Mouse (Mus musculus) frontal cortex, postnatal 10 days (tissue): ENCODE results near the gene Ryr2.
"Not testable (repeated sequence)": the region's sequence is repeated elsewhere in the genome, so short reads cannot be mapped to it uniquely, and the experiment has no call there.

Experiments
- DNase-seq, 2 experiments: peaks; one replicate each; pipeline ENCODE4 v3.0.0; 2022; ENCODE audit warnings: low spot score in 2 of 2, mixed read lengths in 1 of 2

Ryr2 gene

DNA sequence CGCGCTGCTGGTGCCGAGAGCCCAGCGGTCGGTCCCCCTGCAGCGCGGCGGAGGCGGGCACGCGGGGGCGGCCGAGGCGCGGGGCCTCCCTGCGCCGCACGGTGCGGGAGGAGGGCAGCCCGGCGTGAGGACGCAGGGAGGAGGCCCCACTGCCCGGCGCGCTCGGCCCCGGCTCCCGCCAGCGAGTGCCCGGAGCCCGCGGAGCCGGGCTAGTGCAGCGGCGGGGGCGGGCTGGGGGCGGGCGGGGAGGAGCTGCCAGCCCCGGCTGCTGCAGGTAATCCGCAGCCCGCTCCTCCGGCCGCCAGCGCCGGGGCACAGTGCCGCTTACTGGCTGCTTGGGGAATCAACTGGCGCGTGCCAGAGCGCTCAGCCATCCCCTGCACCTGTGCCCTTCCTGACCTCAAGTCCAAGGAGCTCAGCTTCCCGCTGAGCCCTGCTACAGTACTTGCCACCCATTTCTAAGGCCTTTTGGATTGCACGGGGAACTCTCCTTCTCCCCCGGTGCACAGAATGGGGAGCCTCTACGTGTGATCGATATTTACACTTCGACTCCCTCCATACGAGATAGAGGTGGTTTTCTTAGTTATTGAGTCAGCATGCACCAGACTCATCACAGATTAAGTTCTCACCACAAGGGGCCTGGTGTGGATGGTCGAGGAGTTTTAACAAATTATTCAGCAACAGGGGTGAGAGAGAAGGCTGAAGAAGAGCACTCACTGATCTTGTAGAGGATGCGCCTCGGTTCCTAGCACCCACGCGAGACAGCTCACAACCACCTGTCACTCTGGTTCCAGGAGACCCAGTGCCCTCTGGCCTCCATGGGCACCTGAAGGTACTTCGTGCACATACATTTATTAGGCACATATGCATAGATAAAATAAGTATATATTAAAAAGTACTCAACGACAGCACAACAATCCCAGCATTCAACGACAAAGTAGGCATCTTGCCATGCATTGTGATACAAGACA is at the start of gene Ryr2:
Gene Ryr2, minus strand, starts transcription at position 284 of the 971 bp plus-strand sequence.
- DNase-seq: peak; percentile 43 to 74

- no peak for DNase-seq
Observed at GRCm38 (mm10) chr13:12153922-12154321, 47.2 kb upstream of the Ryr2 start.

- no peak for DNase-seq
Observed at GRCm38 (mm10) chr13:12146918-12147507, 40.3 kb upstream of the Ryr2 start.

DNA sequence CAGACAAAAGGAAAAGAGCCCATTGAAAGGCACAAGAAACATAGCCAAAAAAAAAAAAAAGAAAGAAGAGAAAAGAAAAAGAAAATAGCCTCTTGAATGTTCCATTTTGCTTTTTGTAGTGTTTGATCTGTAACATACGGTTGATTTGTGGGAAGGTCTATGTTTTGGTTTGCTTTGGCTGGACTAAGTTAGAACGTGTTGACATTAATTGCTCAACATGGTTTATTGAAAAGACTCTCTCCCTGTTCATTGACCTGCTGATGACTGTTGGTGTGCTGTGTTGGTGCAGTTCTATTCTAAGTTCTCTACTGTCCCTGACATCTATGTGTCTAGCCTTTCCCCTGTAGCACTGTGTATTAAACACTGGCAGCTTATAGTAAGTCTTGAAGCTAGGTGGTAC is 39.7 kb upstream of the Ryr2 start:
- no peak for DNase-seq

DNA sequence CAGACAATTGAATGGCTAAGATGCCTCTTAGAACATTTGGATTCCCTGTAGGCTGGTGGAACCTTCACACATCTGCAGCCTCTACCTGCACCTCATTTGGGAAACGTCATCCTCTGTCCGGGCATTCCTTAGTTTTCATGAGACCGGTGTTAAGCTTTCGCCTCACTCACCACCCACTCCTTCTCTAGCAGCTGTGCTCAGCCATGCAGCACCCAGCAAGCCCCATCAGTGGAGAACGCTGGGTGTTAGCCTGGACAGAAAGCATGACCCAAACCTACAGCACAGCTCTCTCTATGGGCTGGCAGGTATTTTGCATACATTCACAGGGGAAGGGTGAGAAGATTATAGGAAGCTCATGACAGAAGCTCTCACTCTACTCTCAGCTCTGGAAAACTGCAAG is 36.6 kb upstream of the Ryr2 start:
- no peak for DNase-seq

- DNase-seq: not testable (repeated sequence)
Observed at GRCm38 (mm10) chr13:12136461-12136860, 29.7 kb upstream of the Ryr2 start.

- DNase-seq: no peak
Observed at GRCm38 (mm10) chr13:12133549-12133948, 26.8 kb upstream of the Ryr2 start.

DNA sequence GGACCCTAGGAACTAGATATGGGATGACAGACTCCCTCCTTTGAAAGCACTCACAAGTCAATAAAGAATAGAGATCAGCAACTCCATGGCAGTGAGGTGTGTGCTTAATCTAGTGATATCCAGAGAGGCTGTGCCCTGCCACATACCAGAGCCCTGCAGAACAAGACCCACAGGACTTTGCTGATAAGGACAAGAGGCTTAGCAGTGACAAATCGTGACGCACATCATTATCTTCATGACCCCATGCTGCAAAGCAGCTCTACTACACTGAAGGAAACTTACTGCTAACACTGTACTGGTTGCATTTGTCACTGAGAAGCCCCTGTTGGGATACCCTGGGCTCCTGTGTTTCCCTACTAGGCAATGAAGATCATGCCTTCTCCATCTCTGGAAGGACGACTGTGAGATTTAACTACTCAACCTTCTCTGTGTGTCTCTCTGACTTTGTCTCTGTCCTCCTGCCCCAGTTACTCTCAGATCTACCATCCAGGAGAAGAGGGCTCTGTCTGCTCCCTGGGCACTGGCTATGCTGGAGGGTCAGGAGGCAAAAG is 25.5 kb upstream of the Ryr2 start:
- no peak for DNase-seq

DNA sequence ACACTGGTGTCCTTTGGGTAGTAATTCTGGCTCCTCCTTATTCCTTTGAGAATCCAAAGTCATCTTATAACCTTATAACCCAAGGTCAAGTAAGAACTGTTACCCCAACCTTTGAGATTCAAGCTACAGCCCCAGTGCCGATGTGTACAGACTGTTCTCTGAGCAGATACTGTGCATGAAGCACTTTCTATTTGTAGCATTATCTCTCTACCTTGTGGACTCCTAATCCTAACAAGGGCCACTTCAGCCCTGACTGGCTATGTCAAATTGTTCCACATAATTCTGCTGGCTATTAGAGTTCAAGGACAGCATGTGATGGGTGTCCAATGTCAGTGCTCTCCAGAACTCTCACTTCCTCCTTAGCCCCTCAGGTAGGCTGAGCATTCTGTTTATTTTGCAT is 22.4 kb upstream of the Ryr2 start:
- no peak for DNase-seq

GRCm38 (mm10) chr13:12126099-12126498 is 19.4 kb upstream of the Ryr2 start:
- DNase-seq: no peak

DNA sequence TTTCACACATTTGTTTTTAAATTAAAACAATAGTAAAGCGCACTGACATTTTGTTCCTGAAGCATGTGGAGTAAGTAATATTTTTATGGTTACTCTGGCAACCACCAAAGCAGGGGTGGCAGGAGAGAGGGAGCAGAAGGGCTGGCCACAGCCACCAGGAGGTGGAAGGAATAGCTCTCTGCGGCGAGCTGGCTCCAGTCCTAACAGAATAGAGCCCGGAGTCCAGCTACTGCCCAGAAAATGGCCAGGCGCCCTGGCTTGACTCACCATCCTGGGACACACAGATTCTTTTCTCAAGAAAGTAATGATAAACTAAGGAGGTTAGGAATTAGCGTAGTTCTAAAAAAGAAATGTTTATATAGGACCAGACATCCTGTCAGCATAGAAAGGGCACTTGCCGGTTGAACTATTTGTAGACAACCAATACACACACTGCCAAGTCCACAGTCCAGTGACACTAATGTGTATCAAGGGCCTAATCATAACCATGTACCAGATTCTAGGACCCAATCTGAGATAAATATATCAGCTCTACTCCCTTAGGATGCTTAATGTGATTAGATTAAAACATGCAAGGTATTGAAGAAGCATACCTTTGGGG is 18.3 kb upstream of the Ryr2 start:
- no peak for DNase-seq

DNA sequence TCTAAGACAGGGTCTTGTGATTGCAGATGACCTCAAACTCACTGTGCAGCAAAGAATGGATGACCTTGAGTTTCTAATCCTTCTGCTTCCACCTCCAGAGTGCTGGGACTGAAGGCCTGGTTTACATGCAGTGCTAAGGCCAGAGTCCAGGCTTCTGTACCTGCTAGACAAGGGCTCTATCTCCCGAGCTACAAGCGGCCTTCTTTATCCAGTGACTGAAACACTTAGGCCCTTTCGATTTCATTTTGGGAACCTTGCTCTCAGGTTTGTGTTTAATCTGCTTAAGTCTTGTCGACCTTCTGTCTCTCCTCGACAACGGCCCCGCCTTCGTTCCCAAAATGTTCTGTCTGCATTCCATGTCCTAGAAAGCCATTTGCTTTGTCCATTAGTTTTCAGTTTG is 8.8 kb upstream of the Ryr2 start:
- no peak for DNase-seq

DNA sequence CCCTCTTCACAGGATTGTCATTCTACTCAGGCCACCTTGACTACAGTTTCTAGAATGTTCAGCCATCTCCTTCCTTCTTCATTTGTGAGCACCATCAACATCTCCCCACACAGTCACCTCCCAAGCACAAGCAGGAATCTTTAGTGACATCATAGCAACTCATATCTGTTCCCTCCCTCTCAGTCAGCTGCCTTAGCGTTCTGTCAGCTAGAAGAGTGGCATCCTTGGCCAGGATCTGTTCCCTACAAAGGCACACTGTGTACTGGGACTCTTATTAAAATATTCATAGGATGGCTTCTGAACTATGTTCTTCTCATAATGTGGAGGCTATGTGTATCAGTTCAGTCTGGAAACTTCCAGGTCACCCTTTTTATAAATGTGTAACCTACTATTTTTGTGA is 8.1 kb upstream of the Ryr2 start:
- DNase-seq: no peak

- no peak for DNase-seq
Observed at GRCm38 (mm10) chr13:12108955-12109354, 2.2 kb upstream of the Ryr2 start.

GRCm38 (mm10) chr13:12105830-12106628 is 716 bp downstream of the Ryr2 start:
- peak; percentile 46 to 54 for DNase-seq

DNA sequence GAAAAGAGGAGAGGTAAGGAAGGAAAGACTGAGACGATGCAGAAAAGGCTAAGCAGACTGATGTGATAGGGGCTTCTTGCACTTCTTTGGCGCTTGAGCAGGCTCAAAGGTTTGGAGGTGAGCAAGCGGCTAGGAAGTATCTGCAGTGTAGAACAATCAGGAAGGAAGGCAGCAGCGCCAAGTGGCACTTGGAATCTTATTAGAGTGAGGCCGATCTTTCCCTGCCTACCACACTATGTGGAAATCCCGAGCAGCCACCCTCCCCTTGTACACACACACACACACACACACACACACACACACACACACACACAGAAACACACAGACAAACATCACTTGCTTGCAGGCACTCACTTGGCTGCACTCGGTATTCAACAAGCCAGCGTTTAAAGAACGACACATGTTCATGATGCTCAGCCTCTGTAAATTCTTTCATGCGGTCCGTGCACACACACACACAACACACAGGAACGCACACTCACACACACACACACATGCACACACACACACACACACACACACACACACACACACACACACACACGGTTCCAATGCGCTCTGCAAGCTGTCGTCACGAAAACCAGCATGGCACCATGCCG is 1.4 kb downstream of the Ryr2 start:
- DNase-seq: no peak

GRCm38 (mm10) chr13:12104318-12104717 is 2.4 kb downstream of the Ryr2 start:
- no peak for DNase-seq

DNA sequence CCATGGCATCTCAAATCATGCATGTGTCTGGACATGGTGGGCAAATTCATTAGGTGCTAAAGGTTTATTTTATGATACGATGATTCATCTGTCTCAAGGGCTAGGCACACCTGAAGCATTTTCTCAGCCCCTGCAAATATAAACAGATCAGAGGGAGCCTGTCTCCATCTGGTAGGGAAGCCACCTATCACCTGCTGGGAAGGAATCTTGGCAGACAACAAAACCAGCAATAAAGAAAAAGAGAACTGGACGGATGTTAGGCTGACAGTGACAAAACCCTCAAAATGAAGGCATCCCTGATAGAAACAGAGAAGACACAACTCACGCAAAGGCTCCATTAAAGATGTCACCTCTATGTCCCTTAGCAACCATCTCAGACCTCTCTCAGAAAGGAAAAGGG is 3.7 kb downstream of the Ryr2 start:
- DNase-seq: no peak

DNA sequence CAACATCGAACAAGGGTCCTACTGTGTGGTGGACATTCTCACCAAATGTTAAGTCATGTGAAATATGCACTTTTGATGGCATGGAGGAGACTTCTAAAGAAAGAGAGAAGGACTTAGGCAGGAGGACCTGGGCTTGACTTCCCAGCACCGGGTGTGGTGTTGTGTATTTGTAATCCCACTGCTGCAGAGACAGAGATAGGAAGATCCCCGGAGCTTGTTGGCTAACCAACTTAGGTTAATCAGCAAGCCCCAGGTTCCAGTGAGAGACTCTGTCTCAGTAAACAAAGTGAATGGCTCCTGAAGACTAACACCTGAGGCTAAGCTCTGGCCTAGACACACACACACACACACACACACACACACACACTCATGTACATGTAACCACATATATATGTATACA is 7.3 kb downstream of the Ryr2 start:
- no peak for DNase-seq

- DNase-seq: no peak
Observed at GRCm38 (mm10) chr13:12098981-12099380, 7.8 kb downstream of the Ryr2 start.

- no peak for DNase-seq
Observed at GRCm38 (mm10) chr13:12096382-12096932, 10.3 kb downstream of the Ryr2 start.
